Mouse (Mus musculus): ENCODE measurements around the gene Slc27a5. TPM values are rescaled to one million over a fixed set of nuclear protein-coding genes. Genes with fewer than 3 reads are reported as not detected.

Gene Slc27a5
- total RNA-seq, 2 experiments from 2014 or later, result not detected

DNA sequence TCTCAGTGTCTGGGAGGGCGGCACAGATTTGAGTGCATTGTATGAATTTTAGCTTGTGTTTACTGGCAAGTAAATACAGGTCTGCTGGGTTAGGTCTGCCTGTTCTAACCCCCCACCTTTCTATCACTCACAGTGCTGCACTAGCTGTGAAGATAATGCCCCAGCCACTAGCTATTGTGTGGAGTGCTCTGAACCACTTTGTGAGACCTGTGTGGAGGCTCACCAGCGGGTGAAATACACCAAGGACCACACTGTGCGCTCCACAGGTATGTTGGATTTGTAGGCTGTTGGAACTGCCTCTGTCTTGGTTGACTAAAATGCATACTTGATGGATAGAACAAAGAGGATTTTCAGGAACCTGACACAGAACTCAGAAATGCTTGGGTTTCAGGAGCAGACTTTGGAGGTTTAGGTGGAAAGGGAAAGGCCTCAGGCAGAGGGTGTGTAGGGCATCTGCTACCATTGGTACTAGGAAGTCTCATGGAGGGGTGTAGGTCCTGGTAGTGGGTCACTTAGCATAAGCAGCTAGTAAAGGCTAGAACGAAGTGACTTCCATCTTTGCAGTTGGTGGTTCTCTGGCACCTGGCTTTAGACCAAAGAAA is 27.6 kb upstream of the Slc27a5 start:
- DNase-seq, result no peak
- intact Hi-C loops (cut with DNase I), result loop anchor here (1.0 kb wide), 1 partner anchor 8 kb away; no protein-coding TSS in a partner anchor

- peak; percentile 73 to 82 for DNase-seq
Observed at GRCm38 (mm10) chr7:13024805-13025204, 26.8 kb upstream of the Slc27a5 start.

DNA sequence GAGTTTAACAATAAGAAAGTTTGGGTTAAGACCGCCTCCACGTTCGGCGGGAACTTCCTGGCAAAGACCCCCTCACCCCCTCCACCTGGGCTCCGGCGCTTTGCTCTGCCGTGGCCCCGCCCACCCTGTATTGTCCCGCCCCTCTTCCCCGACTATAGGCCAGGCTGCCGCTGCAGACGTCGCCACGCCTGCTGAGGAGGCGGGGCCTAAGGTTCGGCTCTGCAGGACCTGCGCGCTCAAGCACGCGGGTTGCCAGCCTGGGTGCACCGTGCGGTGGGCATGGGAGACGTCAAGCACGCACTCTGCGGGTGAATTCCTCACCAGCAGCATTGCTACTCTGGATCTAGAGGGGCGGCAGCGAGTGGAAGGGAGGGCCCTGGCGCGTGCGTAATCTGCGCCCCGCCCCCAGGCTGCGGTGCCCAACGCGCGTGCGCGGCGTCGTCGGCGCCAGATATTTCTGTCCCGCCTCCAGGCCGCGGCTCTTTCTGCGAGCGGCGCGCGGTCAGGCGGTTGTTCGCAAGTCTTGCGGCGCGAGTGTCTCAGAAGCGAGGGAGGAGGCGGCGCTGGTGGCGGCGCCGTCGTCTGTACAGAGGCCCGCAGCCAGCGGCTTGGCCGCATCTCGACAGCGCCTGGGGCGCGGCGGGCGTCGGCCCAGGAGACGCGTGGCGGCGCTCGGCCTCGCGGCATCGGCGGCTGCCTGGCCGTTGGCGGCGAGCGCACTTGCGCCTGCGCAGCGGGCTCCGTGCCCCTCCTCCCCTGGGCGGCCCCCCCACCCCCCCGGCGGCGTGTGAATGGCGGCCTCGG is 26.1 kb upstream of the Slc27a5 start:
- DNase-seq, result peak; percentile 95 to 97
- intact Hi-C loops (cut with DNase I), result no loop called here

More at GRCm38 (mm10) chr7:13024805-13025204, 26.8 kb upstream of the Slc27a5 start:
- intact Hi-C loops (cut with DNase I), result loop anchor here (1.0 kb wide), 1 partner anchor 8 kb away; no protein-coding TSS in a partner anchor

- intact Hi-C loops (cut with DNase I), result no loop called here
- DNase-seq, result peak; percentile 66 to 72
Observed at GRCm38 (mm10) chr7:13022773-13023535, 25.0 kb upstream of the Slc27a5 start.

DNA sequence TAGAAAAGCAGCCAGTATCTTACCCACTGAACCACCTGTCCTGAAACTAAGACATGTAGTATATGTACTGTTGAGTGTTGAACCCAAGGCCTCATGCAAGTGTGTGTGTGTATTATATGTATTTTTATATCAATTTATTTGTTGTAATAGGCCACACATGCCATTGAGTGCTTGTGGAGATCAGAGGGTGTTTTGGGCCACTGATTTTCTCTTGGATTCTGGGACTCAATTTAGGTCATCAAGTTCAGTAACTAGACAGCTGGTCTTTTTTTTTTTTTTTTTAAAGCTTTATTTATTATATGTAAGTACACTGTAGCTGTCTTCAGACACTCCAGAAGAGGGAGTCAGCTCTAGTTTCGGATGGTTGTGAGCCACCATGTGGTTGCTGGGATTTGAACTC is 17.2 kb upstream of the Slc27a5 start:
- no peak for DNase-seq
- intact Hi-C loops (cut with DNase I), result no loop called here

- no peak for DNase-seq
- intact Hi-C loops (cut with DNase I), result no loop called here
Observed at GRCm38 (mm10) chr7:13014275-13014839, 16.4 kb upstream of the Slc27a5 start.

- DNase-seq, result no peak
- intact Hi-C loops (cut with DNase I), result no loop called here
Observed at GRCm38 (mm10) chr7:13013671-13014070, 15.7 kb upstream of the Slc27a5 start.

GRCm38 (mm10) chr7:13010005-13010908 is 12.3 kb upstream of the Slc27a5 start, which contains the start of gene Zbtb45:
TSS of gene Zbtb45 (minus strand) at chr7:13010034.
- intact Hi-C loops (cut with DNase I), result no loop called here
- no peak for DNase-seq

DNA sequence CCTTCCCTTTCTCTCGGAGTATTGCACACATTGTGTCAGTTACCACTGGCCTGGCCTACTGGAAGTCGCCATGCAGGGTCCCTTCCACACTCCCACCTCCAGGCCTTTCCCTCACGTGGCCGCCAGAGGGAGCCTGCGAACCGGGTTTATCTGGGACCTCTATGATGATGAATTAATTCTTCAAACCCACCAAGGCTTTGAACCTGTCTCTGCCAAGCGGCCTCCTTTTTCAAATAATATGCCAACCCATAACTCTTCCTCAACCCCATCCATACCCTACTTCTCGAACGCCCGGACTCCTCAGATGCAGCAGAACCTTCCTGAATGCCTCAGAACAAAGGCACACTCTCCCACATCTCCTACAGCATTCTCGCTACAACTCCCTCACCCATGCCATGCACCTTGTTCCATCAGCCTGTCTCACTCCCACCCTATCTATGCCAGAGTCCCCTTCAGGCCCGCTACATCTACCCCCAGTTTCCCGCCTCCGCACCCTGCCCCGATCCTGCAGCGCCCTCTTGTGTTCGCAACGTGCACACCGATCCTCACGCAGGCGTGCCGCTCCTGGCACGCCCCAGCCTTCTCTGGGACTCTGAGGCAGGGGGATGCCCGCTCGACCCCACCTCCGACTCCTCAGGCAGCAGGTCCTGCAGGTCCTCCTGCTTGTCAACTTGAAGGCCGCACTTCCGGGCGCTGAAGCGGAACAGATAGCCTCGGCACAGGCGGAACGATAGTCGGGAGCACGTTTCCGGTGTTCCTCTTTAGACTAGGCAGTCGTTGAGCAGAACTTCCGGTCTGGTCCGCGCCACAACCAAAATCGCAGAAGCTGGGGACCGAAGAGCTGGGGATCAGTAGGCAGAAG is 11.4 kb upstream of the Slc27a5 start:
- peak; percentile 88 to 94 for DNase-seq
- intact Hi-C loops (cut with DNase I), result loop anchor here (1.0 to 2.0 kb wide), 3 partner anchors 31 to 99 kb away; no protein-coding TSS in a partner anchor

GRCm38 (mm10) chr7:13007341-13008092 is 9.5 kb upstream of the Slc27a5 start:
- DNase-seq, result no peak
- intact Hi-C loops (cut with DNase I), result loop anchor here (2.0 kb wide), 1 partner anchor 97 kb away; no protein-coding TSS in a partner anchor

GRCm38 (mm10) chr7:13006531-13006930 is 8.5 kb upstream of the Slc27a5 start:
- intact Hi-C loops (cut with DNase I), result no loop called here

GRCm38 (mm10) chr7:13006011-13006410 is 8.0 kb upstream of the Slc27a5 start:
- no peak for DNase-seq
- intact Hi-C loops (cut with DNase I), result no loop called here

More at GRCm38 (mm10) chr7:13006531-13006930, 8.5 kb upstream of the Slc27a5 start:
- no peak for DNase-seq

DNA sequence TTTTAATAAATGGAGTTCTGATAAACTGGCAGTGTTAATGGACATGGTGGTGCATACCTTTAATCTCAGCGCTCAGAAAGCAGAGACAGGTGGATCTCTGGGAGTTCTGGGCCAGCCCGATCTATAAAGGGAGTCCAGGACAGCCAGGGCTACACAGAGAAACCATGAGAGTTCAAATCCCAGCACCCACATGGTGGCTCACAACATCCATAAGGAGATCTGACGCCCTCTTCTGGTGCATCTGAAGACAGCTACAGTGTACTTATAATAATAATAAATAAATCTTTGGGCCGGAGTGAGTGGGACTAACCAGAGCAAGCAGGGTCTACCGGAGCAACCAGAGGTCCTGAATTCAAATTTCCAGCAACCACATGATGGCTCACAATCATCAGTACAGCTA is 5.4 kb upstream of the Slc27a5 start:
- no peak for DNase-seq
- intact Hi-C loops (cut with DNase I), result no loop called here

GRCm38 (mm10) chr7:13001584-13001983 is 3.6 kb upstream of the Slc27a5 start:
- no peak for DNase-seq
- intact Hi-C loops (cut with DNase I), result no loop called here

DNA sequence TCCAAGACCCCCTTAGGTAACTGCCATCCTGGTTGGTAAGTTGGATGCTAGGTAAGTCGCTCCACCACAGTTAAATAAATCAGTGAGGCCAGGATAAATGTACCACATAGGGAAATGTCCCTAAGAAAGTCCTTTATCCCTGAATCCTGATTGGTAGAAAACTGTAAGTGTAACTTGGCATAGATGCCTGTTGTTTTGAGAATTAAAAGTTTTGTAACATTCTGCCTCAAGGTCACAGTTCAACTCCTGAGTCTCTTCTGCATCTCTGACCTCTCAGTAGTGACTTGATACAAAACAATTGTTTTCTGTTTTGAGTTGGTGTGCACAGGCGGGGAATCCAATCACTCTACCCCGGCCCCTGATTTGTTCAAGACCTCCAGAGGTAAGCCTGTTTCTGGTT is 859 bp upstream of the Slc27a5 start, which contains the start of gene Trim28:
Gene Trim28 (plus strand): TSS at position 264 of the 400 bp plus-strand sequence.
- intact Hi-C loops (cut with DNase I), result no loop called here
- no peak for DNase-seq

- intact Hi-C loops (cut with DNase I), result no loop called here
Observed at GRCm38 (mm10) chr7:12997230-12997629, 762 bp downstream of the Slc27a5 start.

DNA sequence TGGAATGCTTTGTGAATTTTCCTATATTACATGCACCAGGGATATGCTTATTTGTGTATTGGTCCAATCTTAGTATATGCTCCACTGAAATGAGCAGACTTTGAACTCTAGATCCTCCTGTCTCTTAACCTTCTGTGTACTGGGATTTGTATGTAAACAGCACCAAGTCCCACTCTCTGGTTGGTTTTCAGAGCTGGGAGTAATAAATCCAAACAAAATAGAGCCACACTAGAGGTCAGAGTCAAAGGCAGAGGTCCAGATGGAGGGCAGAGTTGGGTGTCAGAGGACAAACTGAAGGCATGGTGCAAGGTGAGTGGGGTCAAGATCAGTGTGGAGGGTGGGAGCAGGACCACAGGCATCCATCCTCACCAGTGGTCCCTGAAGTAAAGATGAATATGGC is 2.1 kb downstream of the Slc27a5 start:
- DNase-seq, result no peak

More at GRCm38 (mm10) chr7:12997230-12997629, 762 bp downstream of the Slc27a5 start:
- no peak for DNase-seq

DNA sequence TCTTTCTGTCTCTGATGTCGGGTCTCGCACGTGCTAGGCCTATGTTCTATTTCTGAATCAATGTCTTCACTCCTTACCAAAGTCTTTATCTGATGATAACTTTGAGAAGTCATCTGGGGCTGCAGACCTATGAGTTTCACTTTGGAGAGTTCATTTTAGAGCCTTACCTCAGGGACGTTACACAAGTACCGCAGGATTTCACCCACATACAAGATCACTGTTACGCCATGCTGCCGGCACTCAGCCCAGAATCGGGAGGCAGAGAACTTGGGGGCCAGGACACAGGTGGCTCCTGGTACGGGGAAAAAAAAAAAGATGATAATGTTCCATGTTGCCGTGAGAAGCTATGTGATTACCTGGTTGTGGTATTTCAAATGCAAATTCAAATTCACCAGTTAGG is 4.8 kb downstream of the Slc27a5 start:
- intact Hi-C loops (cut with DNase I), result no loop called here
- no peak for DNase-seq

More for the DNA sequence above, 2.1 kb downstream of the Slc27a5 start:
- intact Hi-C loops (cut with DNase I), result no loop called here

Measured in heart, postnatal 14 days (tissue).